Mouse (Mus musculus) heart, postnatal 10 days (tissue): ENCODE results near the gene Bean1. TPM values are rescaled to one million over a fixed set of nuclear protein-coding genes. Genes with fewer than 3 reads are reported as not detected.

Experiments used
- DNase-seq, 2 experiments: peaks; one replicate each; pipeline ENCODE4 v3.0.0; 2021
- intact Hi-C: fragments of 180-260 bp; cut with DNase I; formaldehyde crosslinking; loops from one replicate; pipeline ENCODE4 v1.15.1; 2025
- total RNA-seq, 2 experiments: library from RNA; stranded (reverse); gene quantifications; 2 replicates each; pipeline ENCODE4 v1.2.3; 2021

The Bean1 gene
- total RNA-seq = 1 to 10 TPM; 2.9 to 4.3 TPM

DNA sequence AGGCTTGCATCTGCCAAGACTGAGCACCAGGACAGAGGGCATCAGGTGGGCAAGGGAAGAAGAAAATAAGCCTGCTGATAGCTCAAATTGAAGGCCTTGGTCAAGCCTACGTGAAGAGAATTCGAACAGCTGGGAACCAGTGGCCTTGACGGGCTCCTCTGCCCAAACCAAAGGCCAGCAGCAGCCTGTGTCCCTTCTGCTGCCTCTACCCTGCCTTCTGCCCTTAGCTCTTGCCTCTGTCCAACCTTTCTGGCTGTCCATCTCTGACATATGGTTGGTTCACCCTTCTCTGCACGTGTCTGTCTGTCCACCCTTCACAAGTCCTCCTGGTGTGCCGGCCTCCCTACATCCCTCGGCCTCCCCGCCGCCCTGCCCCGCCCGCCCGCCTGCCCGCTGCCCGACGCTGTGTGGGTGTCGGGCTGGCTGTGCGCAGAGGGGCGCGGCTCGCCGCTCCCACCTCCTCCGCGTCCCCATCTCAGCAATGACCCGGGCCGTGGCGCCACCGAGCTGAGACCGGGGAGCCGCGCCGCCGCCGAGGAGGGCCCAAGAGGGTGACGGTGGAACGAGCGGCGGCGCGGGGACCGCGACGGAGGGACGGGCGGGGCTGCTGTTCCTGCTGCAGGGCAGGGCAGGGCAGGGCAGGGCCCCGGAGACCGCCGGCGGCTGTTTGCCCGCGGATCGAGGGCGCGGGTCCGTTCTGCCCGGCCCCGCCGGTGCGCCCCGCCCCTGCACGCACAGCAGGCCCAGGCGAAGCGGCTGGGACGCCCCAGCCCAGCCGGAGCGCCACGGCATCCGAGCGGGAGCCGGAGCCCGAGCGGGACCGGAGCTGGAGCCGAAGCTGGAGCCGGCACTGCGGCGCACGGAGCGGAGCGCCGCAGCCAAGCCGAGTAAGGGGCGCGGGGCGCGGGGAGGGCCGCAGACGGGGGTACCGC, at the start of gene Bean1:
Gene Bean1, plus strand, starts transcription at position 325 of the 932 bp plus-strand sequence.
- intact Hi-C loops = no loop called here
- DNase-seq = peak; percentile 52 to 58

GRCm38 (mm10) chr8:104121640-104122416, 48.4 kb upstream of the Bean1 start:
- intact Hi-C loops = loop anchor here (2.0 kb wide), 1 partner anchor 17 kb away; no protein-coding TSS in a partner anchor
- DNase-seq = no peak

DNA sequence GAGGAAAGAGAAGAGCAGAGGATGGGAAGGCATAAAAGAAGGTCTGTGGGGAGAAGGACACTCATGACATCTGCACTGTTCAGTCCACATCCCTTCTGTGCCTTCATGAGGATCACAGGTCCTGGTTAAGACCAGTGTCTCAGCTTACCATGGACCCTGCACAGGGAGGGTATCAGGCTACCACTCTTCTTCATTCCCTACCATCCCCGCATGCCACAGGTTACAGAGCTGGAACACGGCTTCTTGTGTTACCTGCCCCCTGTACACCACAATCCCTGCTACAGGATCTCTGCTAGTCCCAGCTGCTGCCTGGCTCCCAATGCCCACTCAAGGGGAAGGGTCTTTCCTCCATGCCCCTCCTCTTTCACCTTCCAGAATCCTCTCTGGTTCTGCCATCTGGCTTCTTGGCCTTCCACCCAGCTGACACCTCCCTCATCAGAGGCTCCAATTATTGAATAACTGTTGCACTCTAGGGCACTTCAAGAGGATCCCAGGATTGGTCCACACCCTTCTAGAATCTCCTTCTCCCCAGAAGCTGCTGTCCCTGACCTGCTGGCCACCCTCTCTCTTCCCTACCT, 47.1 kb upstream of the Bean1 start:
- intact Hi-C loops = loop anchor here (2.0 kb wide), 1 partner anchor 18 kb away; no protein-coding TSS in a partner anchor
- DNase-seq = no peak

GRCm38 (mm10) chr8:104124534-104124933, 45.7 kb upstream of the Bean1 start:
- intact Hi-C loops = no loop called here
- no peak for DNase-seq

DNA sequence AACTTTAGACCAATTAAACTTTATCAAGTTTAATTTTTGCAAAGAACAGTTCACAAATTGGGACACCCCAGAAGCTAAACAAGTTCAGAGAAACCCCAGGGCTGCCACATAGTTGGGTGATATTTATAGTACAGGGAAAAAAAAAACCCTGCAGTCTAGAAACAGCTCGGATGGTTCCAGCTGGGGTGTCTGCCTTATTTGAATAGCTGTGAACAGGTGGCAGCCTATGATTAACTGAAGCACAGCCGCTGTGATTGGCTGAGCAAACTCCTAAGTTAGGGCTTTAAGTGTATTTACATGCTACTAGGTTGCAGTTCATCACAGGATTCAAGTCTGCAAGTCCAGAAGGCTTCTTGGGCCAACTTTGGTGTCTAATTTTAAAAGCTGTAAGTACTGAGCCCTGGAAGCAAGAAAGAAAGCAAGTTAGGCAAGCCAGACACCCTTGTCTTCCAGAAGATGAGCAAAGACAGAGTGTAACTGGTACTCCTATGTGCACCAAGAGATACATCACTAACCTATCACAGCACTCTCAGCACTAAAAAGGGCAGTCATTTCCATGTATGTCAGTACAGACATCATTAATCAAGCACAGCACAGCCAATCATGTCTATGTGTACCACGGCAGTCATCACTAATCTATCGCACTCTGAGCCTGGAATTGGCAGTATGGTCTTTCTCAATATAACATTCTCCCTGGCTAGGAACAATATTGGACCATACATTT, 42.9 kb upstream of the Bean1 start:
- intact Hi-C loops = no loop called here
- peak; percentile 35 to 36 for DNase-seq

DNA sequence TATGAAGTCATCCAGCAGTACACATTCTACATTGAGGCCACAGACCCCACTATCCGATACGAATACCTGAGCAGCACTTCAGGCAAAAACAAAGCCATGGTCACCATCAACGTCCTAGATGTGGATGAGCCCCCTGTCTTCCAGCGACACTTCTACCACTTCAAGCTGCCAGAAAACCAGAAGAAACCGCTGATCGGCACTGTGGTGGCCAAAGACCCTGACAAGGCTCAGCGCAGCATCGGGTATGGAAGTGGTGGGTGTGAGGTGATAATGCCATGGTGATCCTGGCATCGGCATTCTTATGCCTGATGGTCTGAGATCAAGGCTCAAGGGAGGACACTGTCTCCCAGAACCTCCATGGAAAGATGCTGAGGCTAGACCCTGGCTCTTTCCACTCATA, 39.3 kb upstream of the Bean1 start:
- intact Hi-C loops = no loop called here
- DNase-seq = no peak

GRCm38 (mm10) chr8:104131414-104131975, 38.7 kb upstream of the Bean1 start:
- no peak for DNase-seq
- intact Hi-C loops = no loop called here

- intact Hi-C loops = no loop called here
- DNase-seq = no peak
These were observed 35.7 kb upstream of the Bean1 start for GRCm38 (mm10) chr8:104134521-104134920.

- intact Hi-C loops = no loop called here
- DNase-seq = no peak
These were observed 34.0 kb upstream of the Bean1 start for GRCm38 (mm10) chr8:104136277-104136676.

DNA sequence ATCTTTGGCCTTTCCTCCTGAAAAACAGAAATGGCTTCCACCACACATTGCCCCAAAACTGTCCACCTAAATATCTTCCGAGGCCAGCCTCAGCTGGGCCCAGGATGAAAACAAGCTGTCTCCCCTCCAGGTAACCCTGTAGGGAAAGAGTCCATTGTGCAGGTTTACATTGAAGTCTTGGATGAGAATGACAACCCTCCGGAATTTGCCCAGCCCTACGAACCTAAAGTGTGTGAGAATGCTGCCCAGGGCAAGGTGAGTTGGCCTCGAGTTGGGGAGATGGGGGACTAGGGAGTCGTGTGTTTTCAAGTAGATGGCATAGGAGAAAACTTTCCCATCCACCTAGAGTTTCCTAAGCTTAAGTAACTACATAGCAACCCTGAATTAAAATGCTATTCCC, 32.6 kb upstream of the Bean1 start:
- intact Hi-C loops = no loop called here

DNA sequence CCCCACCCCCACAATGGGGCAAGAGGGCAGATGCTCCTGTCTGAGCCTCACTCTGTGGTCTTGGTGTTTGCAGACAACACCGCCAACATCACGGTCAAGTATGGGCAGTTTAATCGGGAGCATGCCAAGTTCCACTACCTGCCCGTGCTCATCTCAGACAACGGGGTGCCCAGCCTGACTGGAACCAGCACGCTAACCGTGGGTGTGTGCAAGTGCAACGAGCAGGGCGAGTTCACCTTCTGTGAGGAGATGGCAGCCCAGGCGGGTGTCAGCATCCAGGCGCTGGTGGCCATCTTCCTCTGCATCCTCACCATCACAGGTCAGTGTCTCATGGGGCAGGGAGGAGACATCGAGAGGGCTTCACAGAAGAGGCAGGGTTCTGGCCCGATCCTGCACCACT, 29.6 kb upstream of the Bean1 start:
- no peak for DNase-seq
- intact Hi-C loops = no loop called here

More for the DNA sequence above, 32.6 kb upstream of the Bean1 start:
- DNase-seq = no peak

DNA sequence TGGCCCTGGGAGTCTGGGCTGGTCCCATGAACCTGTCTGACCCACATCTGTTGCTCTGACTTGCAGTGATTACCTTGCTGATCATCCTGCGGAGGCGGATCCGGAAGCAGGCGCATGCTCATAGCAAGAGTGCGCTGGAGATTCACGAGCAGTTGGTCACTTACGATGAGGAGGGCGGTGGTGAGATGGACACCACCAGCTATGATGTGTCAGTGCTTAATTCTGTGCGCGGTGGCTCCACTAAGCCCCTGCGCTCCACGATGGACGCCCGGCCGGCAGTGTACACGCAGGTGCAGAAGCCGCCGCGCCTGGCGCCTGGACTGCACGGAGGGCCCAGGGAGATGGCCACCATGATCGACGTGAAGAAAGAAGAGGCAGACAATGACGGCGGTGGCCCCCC, 27.8 kb upstream of the Bean1 start:
- intact Hi-C loops = no loop called here
- DNase-seq = no peak

DNA sequence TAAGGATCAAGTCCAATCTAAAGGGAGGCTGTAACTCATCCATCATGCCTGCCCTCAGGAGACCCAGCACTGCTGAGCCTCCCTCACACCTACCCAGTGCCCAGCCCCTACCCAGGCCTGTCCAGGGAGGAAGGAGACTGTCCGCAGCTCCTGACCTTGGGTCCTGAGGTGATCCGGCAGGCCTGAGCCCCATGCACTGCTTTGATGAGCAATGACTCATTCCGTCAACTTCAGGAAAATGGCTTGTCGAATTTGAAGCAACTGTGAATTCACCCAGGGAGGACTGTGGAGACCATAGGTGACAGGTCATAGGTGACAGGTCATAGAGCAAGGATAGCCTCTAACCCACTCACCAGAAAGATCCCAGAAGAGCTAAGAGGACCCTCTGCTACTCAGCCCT, 26.9 kb upstream of the Bean1 start:
- intact Hi-C loops = no loop called here

GRCm38 (mm10) chr8:104144434-104145216, 25.6 kb upstream of the Bean1 start:
- DNase-seq = no peak
- intact Hi-C loops = loop anchor here (5.0 kb wide), 1 partner anchor 198 kb away; no protein-coding TSS in a partner anchor

More for the DNA sequence above, 26.9 kb upstream of the Bean1 start:
- no peak for DNase-seq

DNA sequence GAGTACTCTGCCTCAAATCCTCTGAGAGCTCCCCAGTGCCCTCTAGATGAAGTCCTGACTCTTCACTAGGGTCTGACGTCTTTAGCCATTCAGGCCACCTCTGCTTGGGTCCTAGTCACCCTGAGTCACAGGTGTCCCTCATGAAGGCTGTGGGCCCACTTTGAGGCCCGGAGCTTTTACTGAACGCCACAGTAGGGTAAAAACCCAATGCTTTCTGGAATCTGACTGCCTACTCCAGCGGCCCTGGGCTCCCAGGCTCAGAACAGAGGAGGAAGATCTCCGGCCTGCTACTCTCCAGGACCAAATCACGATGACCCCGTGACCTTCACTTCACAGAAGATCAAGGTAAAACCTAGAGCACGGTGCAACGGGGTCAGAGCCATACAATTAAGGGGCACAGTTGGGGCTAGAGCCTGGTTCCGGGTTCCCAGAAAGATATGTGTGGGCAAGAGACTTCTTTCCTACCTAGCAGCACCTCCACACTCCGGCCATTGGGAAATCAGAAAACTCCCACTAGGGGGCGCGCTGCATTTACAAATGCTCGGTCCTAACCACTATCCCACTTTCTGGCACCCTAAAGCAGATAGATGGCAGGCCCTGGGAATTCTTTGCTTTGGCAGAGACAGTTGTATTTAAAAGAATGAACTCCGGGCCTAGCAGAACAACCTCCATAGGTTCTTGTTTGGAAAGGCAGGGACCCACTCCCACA, 24.1 kb upstream of the Bean1 start:
- intact Hi-C loops = loop anchor here (1.0 to 5.0 kb wide), 3 partner anchors 47 to 196 kb away; no protein-coding TSS in a partner anchor
- DNase-seq = peak; percentile 88 to 94

DNA sequence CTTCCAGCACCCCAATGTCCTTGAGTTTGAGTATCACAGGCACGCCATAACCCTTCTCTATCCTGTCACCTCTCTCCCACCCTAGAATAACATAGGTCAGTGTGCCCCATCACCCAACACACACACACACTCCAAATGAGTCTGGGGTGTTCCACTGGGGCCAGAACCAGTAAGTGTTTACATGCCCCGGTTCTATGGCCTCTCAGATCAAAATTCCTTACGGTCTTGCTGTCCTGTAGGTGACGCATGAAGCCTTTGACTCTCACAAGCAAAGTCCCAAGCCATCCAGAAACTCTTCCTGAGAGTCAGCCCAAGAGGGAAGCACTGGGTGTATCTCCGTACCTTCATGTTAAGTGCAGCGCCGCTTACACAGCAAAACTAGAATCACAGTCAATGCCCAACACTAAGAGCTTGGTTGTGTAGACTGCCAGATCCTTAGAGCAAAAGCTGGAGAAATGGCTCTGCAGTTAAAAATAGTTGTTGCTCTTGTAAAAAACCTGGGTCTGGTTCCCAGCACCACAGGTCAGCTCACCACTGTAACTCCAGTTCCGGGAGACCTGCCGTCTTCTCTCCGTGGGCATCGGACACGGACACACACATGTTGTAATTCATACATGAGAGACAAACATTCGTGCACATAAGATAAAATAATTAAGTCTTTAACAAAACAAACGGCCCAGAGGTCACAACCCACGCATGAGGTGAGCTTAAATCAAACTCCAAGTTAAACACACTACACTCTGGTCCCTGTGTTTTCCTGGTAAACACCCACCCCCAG, 23.3 kb upstream of the Bean1 start:
- no peak for DNase-seq
- intact Hi-C loops = loop anchor here (1.0 to 5.0 kb wide), 3 partner anchors 48 to 195 kb away; no protein-coding TSS in a partner anchor

- intact Hi-C loops = loop anchor here (2.0 to 5.0 kb wide), 2 partner anchors 49 to 194 kb away; no protein-coding TSS in a partner anchor
- DNase-seq = no peak
These were observed 22.3 kb upstream of the Bean1 start for GRCm38 (mm10) chr8:104147947-104148346.

DNA sequence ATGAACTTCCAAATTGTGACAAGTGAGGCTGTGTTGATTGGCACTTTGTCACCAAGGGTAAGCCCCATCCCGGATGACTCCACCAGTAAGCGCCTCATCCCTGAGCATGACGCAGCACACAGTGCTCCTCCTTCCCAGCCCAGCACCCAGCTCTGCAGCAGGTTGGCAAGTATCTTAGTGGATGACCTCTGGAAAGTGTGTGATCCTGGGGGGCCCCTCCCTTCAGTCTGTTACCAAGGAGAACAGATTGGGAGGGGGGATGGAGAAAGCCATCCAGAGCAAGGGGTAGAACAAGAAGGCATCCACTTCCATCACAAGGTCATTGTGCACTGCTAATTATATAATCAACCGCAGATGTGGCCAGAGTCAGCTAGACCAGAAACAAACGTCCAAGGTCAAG, 9.5 kb upstream of the Bean1 start:
- DNase-seq = no peak
- intact Hi-C loops = no loop called here
